Mouse (Mus musculus): ENCODE measurements around the gene Maml1.
A peak's percentile ranks its signal among the peaks of the same experiment; 100 is the strongest.

The Maml1 gene

DNA sequence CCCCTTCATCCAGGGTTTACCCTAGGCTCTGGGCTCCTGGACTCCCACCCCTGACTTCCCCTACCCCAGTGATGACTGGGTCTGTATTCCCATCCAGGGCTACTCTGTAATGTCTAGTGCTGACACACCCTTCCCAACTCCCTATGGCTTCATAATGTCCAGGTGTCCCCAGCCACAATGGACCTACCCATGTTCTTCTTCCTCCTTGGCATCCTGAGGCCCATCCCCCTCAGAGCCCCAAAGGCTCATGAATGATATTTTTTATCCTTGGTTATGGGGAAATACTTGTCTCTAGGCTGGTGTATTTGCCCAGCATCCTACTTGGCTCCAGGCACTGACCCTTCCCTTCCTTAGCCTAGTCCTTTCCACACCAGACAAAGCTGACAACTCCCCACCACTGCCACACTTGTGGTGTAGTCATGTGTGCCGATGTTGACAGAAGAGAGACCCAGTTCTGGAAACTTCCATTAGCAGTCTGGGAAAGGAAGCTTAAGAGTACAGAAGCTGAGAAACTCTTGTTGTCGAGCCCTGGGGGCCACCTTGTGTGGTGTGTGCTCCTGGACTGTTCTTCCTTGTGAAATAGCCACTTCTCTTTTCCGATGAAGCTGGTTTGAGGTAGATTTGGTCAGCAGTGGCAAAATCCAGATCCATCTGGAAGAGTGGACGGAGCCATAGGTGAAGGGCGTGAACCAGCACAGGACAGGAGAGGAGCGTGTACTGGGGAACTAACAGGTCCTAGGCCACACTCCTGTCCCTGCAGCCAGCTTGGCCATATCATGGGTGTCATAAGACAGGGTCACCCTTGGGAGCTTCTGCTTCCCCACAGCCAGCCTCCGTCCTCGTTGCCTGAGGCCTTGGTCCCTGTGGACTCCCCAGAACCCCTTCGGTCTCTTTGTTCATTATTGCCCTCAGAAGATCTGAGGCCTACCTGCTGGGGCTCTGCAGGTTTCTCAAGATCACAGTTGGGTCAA is 53.0 kb downstream of the Maml1 start:
- DNase-seq = no peak

DNA sequence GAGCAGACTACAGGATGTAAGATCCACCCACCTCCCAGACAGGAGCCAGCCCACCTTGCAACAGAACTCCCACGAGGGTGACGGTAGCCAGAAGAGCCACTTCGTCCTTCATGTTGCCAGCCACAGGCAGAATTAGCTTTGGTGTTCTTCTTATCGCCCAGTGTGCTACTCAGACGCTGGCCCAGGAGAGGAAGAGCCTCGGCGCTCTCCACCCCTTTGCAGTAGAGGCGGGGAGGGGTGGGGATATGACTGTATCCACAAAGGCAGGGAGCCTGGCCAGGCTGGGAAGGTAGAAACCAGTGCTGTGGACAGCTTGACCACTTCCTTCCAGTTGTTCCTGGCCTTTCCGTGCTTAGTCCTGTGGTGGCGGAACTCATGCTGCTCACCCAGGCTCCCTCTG is 53.8 kb downstream of the Maml1 start, which contains the start of gene Ltc4s:
Gene Ltc4s (minus strand): TSS at position 293 of the 400 bp plus-strand sequence.
- no peak for DNase-seq

DNA sequence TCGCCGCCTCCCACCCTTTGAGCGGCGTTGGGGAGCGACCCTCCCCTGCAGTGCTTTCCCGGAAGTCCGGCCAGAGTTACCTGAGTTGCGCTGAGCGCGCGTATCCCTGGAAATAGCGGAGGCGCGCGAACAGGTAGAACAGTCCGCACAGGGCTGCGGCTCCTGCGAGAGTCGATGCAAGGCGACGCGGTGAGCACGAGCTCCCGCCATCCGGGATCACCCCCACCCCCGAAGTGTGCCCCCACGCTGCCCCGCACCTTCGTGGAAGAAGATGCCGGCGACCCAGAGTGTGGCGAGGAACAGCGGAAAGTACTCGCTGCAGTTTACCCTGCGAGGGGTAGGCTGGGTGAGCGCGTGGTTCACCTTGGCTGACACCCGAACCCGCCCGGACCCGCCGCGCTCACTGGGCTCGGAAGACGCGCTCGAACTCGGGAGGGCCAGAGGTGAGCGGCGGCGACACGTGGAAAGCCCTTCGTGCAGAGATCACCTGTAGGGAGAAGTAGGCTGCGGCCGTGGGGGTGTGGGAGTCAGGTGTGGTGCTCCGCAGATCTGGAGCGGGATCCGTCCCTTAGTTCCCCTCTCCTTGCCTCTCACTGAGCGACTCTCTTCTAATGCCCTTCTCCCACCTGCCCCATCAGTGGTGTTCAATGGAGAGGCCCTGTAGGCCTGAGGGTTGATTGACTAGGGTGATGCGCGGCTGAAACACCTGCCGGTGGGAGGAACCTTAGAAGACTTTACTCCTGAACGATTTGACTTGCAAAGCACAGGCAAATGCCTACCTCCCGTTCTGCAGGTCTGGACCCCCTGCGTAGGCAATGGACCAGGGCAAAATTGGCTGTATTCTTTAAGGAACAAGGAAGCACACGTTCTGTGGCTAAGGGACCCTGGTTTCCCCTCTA is 54.9 kb downstream of the Maml1 start:
- no peak for DNase-seq

- peak; percentile 89 for DNase-seq
Observed at GRCm38 (mm10) chr11:50236540-50236936, 55.6 kb downstream of the Maml1 start.

DNA sequence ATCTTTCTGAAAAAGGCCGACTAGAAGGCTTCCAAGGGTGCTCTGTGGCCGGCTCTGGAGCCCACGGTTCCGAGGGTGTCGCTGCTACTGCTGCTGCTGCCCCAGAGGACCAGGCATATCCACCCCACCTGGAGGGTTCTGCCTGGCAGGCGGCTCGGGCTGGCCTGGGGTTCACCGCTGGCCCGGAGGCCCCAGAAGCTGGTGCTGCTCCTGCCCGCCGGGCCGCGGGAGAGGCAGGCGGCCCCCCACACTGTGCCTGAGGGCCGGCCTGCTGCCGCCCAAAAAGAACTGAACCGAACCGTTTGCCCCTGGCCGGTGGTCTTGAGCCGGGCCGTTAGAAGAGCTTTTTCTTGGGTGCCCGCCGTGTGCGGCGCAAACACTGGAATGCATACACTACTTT is 57.5 kb downstream of the Maml1 start:
- no peak for DNase-seq

DNA sequence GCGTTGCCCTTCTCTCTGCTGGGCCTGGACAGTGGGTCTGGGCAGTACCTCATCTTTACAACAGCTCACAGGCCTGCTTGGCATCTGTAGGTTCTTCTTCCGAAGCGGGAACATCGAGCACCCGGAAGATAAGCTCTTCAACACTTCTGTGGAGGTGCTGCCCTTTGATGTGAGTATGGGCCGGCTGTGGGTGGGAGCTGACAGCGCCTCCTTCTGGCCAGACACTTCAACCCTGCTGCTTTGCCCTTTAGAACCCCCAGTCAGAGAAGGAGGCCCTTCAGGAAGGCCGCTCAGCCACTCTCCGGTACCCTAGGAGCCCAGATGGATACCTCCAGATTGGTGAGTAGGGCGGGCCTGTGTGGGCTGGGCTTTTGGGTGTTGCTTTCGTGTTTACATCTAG is 58.1 kb downstream of the Maml1 start:
- no peak for DNase-seq

DNA sequence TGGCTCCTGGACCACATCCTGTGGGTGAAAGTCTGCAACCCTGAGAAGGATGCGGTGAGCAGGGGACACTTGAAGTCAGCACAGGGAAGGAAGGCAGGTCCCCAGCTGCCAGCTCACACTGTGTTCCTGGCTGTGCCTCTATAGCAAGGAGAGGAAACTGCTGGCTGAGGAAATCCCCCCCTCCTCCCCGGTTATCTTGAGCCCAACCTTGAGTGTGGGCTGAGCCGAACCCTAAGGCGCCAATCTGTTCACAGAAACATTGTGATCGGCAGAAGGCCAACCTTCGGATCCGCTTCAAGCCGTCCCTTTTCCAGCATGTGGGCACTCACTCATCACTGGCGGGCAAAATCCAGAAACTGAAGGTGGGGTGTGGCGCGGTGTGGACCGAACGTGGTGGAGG is 59.1 kb downstream of the Maml1 start:
- DNase-seq = no peak

DNA sequence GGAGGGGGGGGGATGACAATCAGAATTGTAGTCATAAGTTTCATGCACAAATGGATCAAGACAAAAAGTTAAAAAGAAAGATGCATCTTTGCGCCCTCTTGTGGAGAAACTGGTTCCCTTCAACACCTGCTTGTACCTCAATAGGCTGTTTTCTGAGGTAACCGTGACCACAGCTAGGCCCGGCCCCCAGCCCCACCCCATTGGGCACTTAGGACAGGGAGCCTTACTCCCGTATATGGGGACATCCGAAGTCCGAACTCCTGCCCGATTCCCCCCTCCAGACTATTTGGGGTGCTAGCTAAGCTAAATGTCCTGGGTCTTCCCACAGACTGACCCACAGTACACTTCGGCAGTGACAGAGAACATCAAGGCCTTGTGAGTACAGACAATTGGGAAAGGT is 60.7 kb downstream of the Maml1 start:
- no peak for DNase-seq

DNA sequence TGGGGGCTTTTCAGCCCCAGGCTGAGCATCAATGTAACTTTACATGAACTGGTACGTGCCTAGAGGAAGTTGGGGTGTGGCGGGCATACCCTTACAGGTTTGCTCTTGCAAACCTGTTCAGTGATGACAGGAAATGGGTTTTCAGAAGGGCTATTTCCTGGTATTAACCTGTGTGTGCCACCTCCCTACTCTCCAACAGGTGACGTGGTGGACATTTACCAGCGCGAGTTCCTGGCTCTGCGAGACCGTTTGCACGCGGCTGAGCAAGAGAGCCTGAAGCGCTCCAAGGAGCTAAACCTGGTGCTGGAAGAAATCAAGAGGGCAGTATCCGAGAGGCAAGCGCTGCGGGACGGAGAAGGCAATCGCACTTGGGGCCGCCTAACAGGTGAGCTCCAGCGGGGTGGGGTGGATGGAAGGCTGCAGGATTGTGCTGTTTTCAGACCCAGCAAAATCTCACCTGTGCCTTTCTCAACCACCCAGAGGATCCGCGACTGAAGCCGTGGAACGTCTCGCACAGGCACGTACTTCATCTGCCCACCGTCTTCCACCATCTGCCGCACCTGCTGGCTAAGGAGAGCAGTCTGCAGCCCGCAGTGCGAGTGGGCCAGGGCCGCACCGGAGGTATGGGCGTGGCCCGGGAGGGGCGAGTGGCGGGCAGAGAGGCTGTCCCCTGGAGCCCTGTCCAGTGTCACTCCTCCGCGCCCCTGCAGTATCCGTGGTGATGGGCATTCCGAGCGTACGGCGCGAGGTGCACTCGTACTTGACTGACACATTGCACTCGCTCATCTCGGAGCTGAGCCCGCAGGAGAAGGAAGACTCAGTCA is 61.4 kb downstream of the Maml1 start:
- no peak for DNase-seq

DNA sequence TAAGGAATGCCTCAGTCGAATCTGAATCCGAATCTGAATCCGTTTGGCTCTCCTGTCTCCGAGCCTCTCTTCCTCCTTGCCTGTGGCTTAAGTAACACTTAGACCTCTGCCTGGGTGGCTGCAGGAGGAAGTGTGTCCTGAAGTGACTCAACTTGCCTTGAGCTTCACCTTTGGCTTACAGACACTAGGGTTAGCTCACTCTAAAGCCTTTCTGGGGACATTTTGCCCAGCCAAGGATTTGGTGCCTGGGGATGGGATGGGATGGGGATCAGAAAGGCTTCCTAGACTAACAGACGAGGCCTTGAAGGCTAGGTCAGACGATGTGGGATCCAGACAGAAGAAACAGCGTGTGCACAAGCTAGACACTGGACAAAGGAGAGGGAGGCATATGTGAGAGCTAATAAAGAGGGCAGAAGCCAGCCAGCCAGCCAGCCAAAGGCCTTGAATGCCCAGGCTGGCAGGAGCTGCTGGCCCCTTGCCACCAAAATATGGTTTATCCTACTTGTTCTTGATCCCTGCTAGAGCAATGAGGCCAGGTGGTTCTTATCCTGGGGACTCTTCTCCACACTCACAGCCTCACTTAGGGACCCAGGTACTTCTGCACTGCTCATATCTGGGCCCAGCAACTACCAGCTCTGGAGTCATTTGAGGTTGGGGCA is 62.7 kb downstream of the Maml1 start:
- no peak for DNase-seq

DNA sequence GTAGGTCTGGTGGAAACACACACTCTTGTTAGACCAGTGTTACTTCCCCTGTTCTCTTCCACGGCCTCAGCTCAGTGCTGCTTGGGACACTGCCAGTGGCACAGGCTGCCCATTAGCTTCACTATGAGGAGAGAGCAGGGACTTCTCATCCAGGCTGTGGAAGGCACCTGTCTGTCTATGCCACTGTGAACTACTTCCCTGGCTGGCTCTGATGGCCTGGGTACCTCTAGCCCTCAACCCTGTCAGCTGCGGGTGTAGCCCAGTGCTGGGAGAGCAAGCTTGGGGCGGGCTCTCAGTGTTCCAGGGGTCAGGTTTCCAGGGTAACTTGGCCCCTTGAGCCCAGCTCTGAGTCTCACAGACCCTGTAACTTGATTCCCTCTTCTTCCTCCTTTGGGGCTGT is 63.3 kb downstream of the Maml1 start:
- no peak for DNase-seq

GRCm38 (mm10) chr11:50227736-50228135 is 64.4 kb downstream of the Maml1 start:
- no peak for DNase-seq

GRCm38 (mm10) chr11:50227226-50227625 is 64.9 kb downstream of the Maml1 start:
- no peak for DNase-seq

DNA sequence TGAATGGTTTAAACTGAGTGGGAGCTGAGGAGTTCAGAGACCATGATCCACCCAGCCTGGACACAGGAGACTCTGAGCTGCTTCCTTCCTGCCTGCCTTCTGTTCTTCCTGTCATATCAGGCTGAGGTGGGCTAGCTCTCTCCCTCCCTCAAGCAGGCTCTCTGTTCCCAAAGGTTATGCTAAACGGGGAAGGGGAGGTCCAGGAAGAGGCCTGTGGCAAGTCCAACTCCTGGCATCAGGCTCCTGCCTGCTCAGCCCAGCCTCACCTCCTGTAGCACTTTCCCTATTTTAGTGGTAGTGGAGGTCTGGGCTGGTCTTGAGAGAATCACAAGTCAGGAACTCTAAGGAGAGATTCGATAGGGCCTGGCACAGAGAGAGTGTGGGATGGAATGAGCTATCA is 65.7 kb downstream of the Maml1 start:
- no peak for DNase-seq

- no peak for DNase-seq
Observed at GRCm38 (mm10) chr11:50225611-50226378, 66.3 kb downstream of the Maml1 start.

GRCm38 (mm10) chr11:50224671-50225530 is 67.2 kb downstream of the Maml1 start:
- DNase-seq = peak; percentile 82

- DNase-seq = no peak
Observed at GRCm38 (mm10) chr11:50223783-50224662, 68.1 kb downstream of the Maml1 start.

DNA sequence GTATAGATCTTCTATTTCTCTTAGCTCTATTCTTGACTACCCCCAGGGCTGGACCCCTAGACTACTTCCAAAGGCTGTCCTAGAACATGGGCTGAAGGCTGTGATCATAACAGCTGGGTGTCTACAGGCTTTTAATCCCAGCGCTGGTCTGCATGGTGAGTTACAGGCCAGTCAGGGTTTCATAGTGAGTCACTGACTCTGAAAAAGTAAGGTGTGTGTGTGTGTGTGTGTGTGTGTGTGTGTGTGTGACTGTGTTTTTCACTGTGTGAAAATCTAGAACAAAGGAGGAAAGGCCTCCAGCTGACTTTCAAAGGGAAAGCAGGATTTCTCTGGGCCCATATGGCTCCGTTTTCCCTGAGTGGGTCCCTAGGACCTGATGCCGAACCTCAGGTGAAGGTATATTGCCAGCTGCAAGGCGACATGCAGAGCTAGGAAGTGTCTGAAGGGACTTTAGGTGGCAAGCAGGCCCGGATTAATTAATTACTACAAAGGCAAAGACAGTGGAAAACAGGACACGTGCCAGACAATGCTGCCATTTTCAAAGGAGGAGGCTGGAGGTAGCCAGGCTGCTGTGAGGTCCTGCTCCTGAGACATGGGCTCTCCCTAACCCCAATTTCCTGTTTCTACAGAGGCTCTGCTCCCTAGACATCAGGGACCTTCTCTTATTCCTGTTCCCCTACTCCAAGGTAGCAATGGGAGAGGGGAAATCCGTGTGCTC is 69.4 kb downstream of the Maml1 start:
- DNase-seq = no peak

DNA sequence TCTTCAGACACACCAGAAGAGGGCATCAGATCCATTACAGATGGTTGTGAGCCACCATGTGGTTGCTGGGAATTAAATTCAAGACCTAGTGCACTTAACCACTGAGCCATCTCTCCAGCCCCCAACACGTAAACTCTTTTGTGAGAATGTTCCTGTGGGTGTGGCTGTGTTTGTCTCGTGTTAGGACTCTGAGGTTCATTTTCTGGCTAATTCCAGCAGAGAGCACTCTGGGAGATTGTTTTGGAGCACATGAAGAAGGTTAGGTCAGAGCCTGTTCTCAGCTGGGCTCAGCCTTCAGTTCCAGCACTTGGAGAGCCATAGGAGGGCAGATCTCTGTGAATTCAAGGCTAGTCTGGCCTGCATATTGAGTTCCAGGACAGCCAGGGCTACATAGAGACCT is 72.3 kb downstream of the Maml1 start:
- no peak for DNase-seq

All from right cerebral cortex, postnatal 14 days (tissue).